Mouse (Mus musculus) c-Kit-positive CD71-positive TER-119-positive erythroid progenitor cells, embryonic 14.5 days (primary cell): ENCODE measurements around the gene Epop.

Experiments used
- DNase-seq: peaks from one replicate; pipeline ENCODE4 v3.0.0-alpha.2; 2013; ENCODE audit warnings: low spot score

Epop gene

GRCm38 (mm10) chr11:97590227-97590960 lies 39.1 kb downstream of the Epop start:
- DNase-seq = no peak

- no peak for DNase-seq
Measured at GRCm38 (mm10) chr11:97589216-97589615, 40.3 kb downstream of the Epop start.

- no peak for DNase-seq
Measured at GRCm38 (mm10) chr11:97585932-97586331, 43.6 kb downstream of the Epop start.

- DNase-seq = no peak
Measured at GRCm38 (mm10) chr11:97584476-97584875, 45.0 kb downstream of the Epop start.

- no peak for DNase-seq
Measured at GRCm38 (mm10) chr11:97579088-97579857, 50.2 kb downstream of the Epop start.

- no peak for DNase-seq
Measured at GRCm38 (mm10) chr11:97578286-97578685, 51.2 kb downstream of the Epop start.
